Mouse (Mus musculus): Measurements from ENCODE around the gene Ropn1l. TPM values are rescaled to one million over a fixed set of nuclear protein-coding genes. Genes with fewer than 3 reads are reported as not detected.
A peak's percentile ranks its signal among the peaks of the same experiment; 100 is the strongest.

The Ropn1l gene
- total RNA-seq, 2 experiments from 2014 or later: 0.88 to 1.2 TPM

DNA sequence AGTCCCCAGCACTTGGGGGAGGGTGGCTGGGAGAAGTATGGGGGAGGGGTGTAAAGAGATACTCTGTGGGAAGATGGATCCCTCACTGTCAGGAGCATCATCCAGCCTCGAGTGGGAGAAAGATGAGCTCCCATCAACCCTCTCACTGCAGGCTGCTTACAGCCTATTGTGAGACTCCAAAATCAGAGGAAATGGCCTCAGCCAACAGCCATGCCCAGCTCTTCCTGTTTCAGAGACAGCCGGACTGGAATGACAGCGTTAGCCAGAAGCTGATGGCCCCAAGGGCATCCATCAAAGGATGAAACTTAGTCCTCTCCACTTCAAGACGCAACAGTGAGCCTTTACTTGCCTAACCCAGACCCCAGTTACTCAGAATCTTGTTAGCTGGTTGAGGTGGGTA, 38.4 kb downstream of the Ropn1l start:
- no peak overlapping the region for H3K27ac ChIP-seq
- no peak overlapping the region for H3K4me3 ChIP-seq
- no peak for TF ChIP-seq CTCF (conservative IDR thresholded peaks at IDR 0.05)
- DNase-seq (ENCODE audit: low spot score in 2 of 2): no peak

DNA sequence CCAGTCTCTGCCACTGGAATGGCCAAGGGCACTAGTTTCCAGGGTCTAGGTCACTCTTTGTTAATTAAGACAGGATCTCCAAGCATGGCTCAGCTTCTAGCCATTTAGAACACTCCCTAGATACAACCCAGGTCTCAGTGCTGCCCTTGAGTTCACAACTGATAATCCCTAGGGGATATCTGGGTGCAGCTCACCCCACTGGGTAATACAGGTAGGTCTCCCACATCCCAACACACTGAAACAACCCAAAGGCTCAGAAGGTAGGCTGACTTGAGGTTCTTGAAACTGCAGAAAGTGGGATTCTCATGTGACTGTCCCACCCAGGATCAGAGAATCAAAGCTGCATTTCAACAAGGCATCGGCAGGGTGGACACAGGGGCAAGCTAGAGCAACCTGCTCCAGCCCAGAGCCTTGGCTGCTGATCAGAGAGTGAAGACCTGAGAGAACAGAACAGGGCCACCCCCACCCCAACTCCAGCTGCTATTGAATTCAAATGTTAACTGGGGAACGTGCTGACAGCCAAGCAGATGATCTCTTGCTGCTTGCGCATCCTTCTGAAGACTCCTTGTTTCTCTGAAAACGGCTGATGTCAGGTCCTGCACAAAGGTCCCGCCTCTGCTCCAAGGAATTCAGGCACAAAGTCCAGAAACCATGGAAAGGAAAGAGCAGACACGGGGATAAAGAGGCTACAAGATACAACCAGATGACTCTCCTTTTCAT, 39.2 kb downstream of the Ropn1l start:
- DNase-seq (ENCODE audit: low spot score in 2 of 2): no peak
- Histone ChIP-seq H3K4me3 (no peak overlapping the region), H3K27ac (no peak overlapping the region)
- TF ChIP-seq CTCF (conservative IDR thresholded peaks at IDR 0.05): no peak

DNA sequence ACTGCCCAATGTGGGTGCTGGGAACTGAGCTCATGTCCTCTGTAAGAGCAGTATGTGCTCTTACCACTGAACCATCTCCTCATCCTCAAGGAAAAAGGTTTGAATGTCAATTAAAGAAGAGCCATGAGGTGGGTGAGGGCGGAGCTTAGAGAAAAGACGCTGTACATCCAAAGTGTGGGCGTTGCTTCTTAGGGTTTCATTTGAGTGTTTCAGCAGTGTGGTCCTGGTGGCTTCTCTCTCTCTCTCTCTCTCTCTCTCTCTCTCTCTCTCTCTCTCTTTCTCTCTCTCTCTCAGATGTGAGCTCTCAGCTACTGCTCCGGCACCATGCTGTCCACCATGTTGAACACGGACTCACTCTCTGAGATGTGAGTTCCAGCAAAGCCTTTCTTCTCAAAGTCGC, 39.9 kb downstream of the Ropn1l start:
- Histone ChIP-seq H3K4me3 (no peak overlapping the region), H3K27ac (no peak overlapping the region)
- DNase-seq (ENCODE audit: low spot score in 2 of 2): no peak
- TF ChIP-seq CTCF (conservative IDR thresholded peaks at IDR 0.05): no peak

DNA sequence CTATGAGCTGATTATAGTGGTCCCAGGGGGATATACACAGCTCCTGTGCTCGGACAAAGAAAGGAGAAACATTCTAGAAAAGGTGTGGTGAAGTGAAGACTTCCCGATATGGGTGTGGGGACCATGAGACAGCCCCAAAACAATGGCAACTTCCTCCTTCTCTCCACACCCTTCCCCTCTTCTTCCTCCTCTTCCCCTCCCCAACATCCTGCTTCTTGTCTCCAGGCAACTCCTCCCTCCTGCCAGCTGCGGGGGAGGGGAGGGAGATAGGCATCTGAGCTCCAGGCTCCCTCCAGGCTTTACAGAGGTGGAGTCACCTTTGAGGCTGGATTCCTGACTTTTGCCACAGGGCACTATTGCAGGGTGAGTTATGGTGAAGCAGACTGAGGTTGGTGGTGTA, 40.6 kb downstream of the Ropn1l start:
- TF ChIP-seq CTCF (conservative IDR thresholded peaks at IDR 0.05): no peak
- no peak for DNase-seq (ENCODE audit: low spot score in 2 of 2)
- H3K4me3 ChIP-seq: no peak overlapping the region
- no peak overlapping the region for H3K27ac ChIP-seq

DNA sequence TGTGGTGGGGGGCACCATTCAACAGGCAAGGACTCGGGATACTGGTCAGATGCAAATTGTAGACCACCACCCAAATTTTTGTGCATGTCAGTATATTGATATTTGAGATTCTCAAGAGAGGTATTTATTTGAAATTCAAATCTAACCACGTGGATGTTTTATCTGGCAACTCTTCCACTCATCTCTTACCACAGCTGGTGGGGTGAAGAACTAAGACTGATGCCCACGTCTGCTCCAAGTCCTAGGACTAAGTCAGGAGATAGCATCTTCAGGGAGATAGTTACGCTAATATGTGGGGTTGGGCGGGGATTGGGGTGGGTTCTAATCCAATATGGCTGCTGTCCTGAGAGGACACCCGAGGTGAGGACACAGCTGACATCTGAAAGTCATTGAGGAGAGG, 41.1 kb downstream of the Ropn1l start:
- Histone ChIP-seq H3K27ac (no peak overlapping the region), H3K4me3 (no peak overlapping the region)
- TF ChIP-seq CTCF (conservative IDR thresholded peaks at IDR 0.05): no peak
- no peak for DNase-seq (ENCODE audit: low spot score in 2 of 2)

DNA sequence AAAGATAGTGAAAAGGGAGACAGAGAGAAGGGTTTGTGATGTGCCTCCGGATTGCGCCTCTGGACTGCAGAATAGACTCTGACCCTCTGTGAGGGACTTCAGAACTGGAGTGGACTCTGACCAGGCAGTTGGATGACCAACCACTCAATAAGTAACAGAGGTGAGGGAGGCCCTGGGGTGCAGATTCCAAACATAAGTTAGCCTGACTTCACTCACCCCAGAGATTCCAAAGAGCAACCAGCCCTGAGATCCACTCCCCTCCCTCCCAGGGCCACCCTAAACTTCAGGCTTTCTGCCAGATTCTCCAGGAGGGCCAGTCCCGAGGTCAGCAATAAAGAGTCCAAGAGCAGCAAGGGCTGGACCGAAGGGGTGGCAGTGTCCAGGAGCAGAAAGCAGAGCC, 46.0 kb downstream of the Ropn1l start:
- Histone ChIP-seq H3K4me3 (no peak overlapping the region), H3K27ac (no peak overlapping the region)
- no peak for DNase-seq (ENCODE audit: low spot score in 2 of 2)
- no peak for TF ChIP-seq CTCF (conservative IDR thresholded peaks at IDR 0.05)

DNA sequence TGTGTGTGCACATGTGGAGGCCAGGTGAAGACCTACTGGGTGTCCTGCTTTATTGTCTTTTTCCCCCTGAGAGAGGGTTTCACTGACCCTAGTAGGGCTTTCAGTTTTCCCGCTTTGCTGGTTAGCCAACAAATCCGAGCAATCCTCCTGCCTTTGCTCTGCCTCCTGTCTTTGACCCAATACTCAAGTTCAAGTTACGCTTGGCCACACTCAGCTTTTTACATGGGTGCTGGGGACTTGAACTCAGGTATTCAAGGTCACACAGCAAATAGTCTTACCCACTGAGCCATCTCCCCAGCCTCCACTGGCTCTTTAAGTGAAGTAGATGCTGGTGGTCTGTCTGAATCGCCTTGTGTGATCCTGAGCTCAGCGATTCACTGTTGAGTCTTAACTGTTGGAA, 46.7 kb downstream of the Ropn1l start:
- no peak for TF ChIP-seq CTCF (conservative IDR thresholded peaks at IDR 0.05)
- no peak for DNase-seq (ENCODE audit: low spot score in 2 of 2)
- H3K27ac ChIP-seq: no peak overlapping the region

DNA sequence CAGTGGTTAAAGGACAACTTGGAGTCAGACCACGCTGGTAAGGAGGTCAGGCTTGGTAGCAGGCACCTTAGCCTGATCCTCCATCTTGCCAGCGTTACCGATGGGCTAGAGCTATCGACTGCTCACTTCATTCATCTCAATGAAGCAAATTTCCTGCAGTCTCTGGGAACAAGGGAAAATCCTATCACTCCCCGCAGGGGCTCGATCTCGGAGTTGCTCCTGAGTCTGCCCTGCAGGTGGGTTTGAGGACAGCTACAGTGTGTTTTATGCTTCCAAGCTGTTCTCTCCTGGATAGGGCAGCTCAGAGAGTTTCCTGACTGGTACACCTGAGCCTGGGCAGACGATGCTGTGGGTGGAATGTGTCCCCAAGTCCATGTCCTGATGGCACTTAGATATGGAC, 49.2 kb downstream of the Ropn1l start:
- Histone ChIP-seq H3K27ac (no peak overlapping the region), H3K4me3 (no peak overlapping the region)
- no peak for TF ChIP-seq CTCF (conservative IDR thresholded peaks at IDR 0.05)
- DNase-seq (ENCODE audit: low spot score in 2 of 2): no peak

More for the DNA sequence above, 46.7 kb downstream of the Ropn1l start:
- H3K4me3 ChIP-seq: no peak overlapping the region

DNA sequence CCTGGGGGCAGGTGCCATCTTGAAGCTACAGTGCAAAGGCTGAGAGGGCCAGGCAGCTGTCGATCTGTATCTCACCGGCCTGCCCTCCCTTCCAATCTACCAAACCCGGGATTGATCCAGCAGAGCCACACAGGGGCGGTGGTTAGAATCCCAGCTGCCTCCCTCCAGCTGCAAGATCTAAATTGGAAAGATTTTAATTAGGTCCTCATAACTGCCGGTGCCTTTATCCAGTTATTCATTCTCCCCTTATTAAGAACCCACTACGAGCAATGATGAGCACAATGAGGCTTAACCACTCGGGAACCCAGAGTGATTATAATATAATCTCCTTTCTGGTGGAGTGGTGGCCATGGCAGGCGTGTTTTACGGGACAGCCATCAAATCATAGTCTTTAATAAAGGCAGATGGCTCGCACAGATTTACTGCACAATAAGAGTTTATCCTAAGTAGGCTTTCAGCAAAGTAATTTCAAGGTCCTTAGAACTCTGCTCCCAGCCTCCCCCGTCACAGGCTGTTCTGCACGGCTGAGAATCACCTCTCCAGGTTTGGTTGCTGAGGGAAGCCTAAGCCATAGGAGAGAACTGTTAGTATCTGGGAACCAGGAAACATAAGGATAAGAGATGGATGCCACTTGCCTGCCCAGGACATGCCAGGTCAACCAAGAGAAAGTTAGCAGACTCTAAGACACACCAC, 51.2 kb downstream of the Ropn1l start:
- no peak overlapping the region for H3K27ac ChIP-seq
- H3K4me3 ChIP-seq: no peak overlapping the region
- DNase-seq (ENCODE audit: low spot score in 2 of 2): no peak
- no peak for TF ChIP-seq CTCF (conservative IDR thresholded peaks at IDR 0.05)

DNA sequence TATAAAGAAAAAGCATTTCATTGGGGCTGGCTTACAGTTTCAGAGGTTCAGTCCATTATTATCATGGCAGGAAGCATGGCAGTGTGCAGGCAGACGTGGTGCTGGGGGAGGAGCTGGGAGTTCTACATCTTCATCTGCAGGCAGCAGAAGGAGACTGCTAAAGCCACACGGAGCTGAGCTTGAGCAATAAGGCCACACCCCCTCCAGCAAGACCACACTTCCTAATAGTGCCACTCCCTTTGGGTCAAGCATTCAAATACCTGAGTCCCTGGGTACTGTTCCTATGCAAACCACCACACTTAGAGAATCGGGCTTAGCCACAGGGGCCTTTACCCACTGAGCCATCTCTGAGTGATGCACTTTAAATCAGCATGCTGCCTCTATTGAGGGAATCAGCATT, 52.6 kb downstream of the Ropn1l start:
- no peak for TF ChIP-seq CTCF (conservative IDR thresholded peaks at IDR 0.05)
- DNase-seq (ENCODE audit: low spot score in 2 of 2): no peak
- Histone ChIP-seq H3K27ac (no peak overlapping the region), H3K4me3 (no peak overlapping the region)

DNA sequence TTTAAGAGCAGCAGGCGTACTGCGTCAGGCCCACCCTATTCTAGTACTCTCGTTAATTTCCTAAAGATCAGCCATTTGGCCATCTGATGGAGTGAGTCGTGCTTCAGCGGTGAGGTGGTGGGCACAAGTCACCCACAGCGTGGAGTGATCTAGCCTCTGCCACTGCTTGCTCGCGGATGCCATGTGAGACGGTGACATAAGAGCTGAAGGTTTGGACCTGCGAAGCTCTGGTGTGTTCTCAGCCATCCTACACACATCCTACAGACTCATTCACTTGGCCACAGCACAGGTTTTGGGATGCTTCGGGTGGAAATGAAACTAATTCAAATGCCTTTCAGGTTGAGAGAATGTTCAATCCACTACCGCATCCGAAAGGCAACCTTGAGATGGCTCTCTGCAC, 54.8 kb downstream of the Ropn1l start:
- DNase-seq (ENCODE audit: low spot score in 2 of 2): no peak

DNA sequence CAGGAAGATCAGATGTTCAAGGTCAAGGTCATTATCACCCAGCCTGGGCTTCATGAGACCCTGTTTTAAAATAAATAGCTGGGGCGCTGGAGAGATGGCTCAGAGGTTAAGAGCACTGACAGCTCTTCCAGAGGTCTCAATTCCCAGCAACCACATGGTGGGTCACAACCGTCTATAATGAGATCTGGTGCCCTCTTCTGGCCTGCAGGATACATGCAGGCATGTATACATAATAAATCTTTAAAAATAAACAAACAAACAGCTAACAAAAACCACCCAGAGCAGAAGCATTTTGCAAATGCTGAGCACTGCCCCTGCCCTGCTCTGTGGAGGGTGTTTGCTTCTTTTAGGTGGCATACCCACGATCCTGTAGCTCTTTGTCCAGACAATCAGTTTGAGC, 56.2 kb downstream of the Ropn1l start:
- DNase-seq (ENCODE audit: low spot score in 2 of 2): no peak
- TF ChIP-seq CTCF (conservative IDR thresholded peaks at IDR 0.05): peak; percentile 61
- peak overlapping the region; percentile 82 for H3K27ac ChIP-seq
- no peak overlapping the region for H3K4me3 ChIP-seq

More for the DNA sequence above, 54.8 kb downstream of the Ropn1l start:
- H3K4me3 ChIP-seq: no peak overlapping the region
- TF ChIP-seq CTCF (conservative IDR thresholded peaks at IDR 0.05): no peak
- H3K27ac ChIP-seq: peak overlapping the region; percentile 54

DNA sequence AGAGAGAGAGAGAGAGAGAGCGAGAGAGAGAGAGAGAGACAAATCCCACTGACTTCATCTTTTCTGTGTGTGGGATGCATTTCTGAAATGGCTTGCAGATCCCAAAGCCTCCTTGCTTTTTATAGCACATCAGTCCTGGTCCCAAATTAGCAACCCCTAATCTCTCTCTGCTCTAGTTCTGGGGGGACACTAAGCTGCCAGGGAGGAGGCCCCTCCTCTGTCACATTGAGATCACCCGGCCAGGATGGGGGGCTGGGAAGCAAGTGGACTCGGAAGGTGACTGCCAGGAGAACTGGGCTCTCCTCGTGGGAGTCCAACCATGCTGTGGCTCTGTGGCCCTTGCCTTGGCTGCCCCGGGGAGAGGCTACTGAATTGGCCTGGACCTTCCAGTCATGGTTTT, 56.8 kb downstream of the Ropn1l start:
- no peak for TF ChIP-seq CTCF (conservative IDR thresholded peaks at IDR 0.05)
- no peak overlapping the region for H3K4me3 ChIP-seq
- H3K27ac ChIP-seq: peak overlapping the region; percentile 82
- no peak for DNase-seq (ENCODE audit: low spot score in 2 of 2)

DNA sequence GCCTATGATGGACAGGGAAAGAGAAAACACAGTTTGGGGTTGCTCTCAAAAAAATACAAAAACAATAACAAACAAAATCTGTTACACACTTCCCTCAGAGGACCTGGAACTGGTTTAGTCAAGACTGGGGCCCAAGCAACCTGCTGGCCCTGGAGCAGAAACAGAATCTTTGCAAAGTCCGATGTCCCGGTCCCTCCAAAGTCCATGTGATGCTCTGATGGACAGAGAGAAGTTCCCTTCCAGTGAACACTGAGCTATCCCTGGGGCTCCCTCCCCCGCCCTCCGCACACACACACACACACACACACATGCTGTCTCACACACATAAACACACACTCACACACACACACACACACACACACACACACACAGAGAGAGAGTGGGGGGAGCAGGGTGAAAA, 57.6 kb downstream of the Ropn1l start:
- Histone ChIP-seq H3K4me3 (no peak overlapping the region), H3K27ac (peak overlapping the region; percentile 82)
- DNase-seq (ENCODE audit: low spot score in 2 of 2): no peak
- no peak for TF ChIP-seq CTCF (conservative IDR thresholded peaks at IDR 0.05)

All from layer of hippocampus, adult 2 months (tissue).